Mouse (Mus musculus): ENCODE measurements at regions not wholly inside any gene's neighbourhood (a gene's known extent, or its start where the extent isn't known, plus 50 kb on each side); places are given as distances from the start of the nearest gene placed in this dataset.
A peak's percentile ranks its signal among the peaks of the same experiment; 100 is the strongest.

DNA sequence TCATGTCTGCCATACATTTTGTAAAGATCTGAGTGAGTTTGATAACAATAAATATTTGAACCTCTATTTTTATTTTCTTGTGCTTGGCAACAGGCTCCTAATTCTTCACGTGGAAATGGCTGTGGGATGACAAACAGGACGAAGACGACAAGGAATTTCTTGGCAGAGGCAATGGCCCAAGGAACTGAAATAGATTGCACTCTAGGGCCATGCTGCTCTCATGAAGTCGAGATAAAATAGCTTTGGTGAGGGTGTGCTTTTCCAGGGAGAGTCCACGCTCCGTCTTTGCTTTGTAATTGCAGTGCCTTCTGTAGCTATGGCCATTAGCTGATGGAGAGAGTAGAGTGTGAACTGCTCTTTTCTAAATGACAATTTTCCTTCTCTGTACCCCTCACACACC lies 50.9 kb upstream of the 1810046K07Rik start:
- no peak overlapping the region for H3K27ac ChIP-seq
- H3K36me3 ChIP-seq: no peaks in the 10 kb centered on the region
- WGBS: 75% methylated on average over 6 of the region's 6 CpGs
- H3K9ac ChIP-seq: no peak overlapping the region
- ATAC-seq (ENCODE audit: low FRiP score, low read depth): no peak
- H3K4me1 ChIP-seq: no peaks in the 10 kb centered on the region
- H3K4me3 ChIP-seq: no peak overlapping the region
- H3K4me2 ChIP-seq (replicated peaks): no peak overlapping the region
- no peaks in the 10 kb centered on the region for H3K27me3 ChIP-seq
- H3K9me3 ChIP-seq: no peaks in the 10 kb centered on the region

DNA sequence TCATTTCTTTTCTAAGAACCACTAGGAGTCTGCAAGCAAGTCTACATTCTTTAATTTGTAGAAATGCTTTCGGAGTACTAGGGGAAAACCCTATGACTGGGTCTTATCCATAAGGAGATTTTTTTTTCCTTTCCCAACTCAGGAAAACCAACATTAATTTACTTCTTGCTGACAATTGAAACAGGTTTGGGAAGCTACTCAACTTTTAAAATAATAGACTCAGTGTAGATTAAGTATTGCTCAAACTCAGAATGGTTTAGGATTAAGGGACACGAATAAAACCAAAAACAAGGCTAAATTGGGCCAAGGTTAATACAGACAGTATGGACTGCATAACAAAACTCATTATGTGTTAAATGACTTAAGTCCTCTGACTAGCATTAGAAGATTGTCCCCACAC lies 65.2 kb upstream of the 1810046K07Rik start:
- H3K27me3 ChIP-seq: no peaks in the 10 kb centered on the region
- H3K4me3 ChIP-seq: no peak overlapping the region
- peak; percentile 44; the same call in 1 of the 2 replicates for ATAC-seq (ENCODE audit: low FRiP score, low read depth)
- no peaks in the 10 kb centered on the region for H3K9me3 ChIP-seq
- H3K4me1 ChIP-seq: peaks cover 8% of the 10 kb centered on the region; the same call in 1 of the 2 replicates
- H3K36me3 ChIP-seq: no peaks in the 10 kb centered on the region
- no peak overlapping the region for H3K27ac ChIP-seq
- H3K9ac ChIP-seq: no peak overlapping the region
- 65% methylated on average over 2 of the region's 2 CpGs for WGBS
- no peak overlapping the region for H3K4me2 ChIP-seq (replicated peaks)

GRCm38 (mm10) chr9:51394372-51394771 lies 65.7 kb upstream of the 1810046K07Rik start:
- H3K4me3 ChIP-seq: no peak overlapping the region
- H3K9ac ChIP-seq: no peak overlapping the region
- no peaks in the 10 kb centered on the region for H3K9me3 ChIP-seq
- H3K27ac ChIP-seq: peak overlapping the region; percentile 55
- no peaks in the 10 kb centered on the region for H3K36me3 ChIP-seq
- peak; percentile 54; the same call in 1 of the 2 replicates for ATAC-seq (ENCODE audit: low FRiP score, low read depth)
- H3K4me2 ChIP-seq (replicated peaks): peak overlapping the region; percentile 16; the same call in 1 of the 2 replicates
- peaks cover 8% of the 10 kb centered on the region; the same call in 1 of the 2 replicates for H3K4me1 ChIP-seq
- WGBS: 45% methylated on average over 9 of the region's 9 CpGs
- no peaks in the 10 kb centered on the region for H3K27me3 ChIP-seq

- WGBS: 85% methylated on average over 3 of the region's 3 CpGs
- Histone ChIP-seq H3K9ac (no peak overlapping the region), H3K4me2 (replicated peaks) (no peak overlapping the region), H3K27me3 (no peaks in the 10 kb centered on the region), H3K9me3 (no peaks in the 10 kb centered on the region), H3K4me3 (no peak overlapping the region), H3K27ac (no peak overlapping the region), H3K36me3 (no peaks in the 10 kb centered on the region), H3K4me1 (peaks cover 8% of the 10 kb centered on the region; the same call in 1 of the 2 replicates)
- no peak for ATAC-seq (ENCODE audit: low FRiP score, low read depth)
Measured at GRCm38 (mm10) chr9:51396801-51397200, 68.1 kb upstream of the 1810046K07Rik start.

- H3K4me1 ChIP-seq: peaks cover 8% of the 10 kb centered on the region; the same call in 1 of the 2 replicates
- H3K4me2 ChIP-seq (replicated peaks): no peak overlapping the region
- no peak for ATAC-seq (ENCODE audit: low FRiP score, low read depth)
- H3K9me3 ChIP-seq: no peaks in the 10 kb centered on the region
- H3K4me3 ChIP-seq: no peak overlapping the region
- WGBS: 5% methylated on average over 1 of the region's 1 CpGs
- H3K9ac ChIP-seq: no peak overlapping the region
- no peaks in the 10 kb centered on the region for H3K36me3 ChIP-seq
- H3K27me3 ChIP-seq: no peaks in the 10 kb centered on the region
- no peak overlapping the region for H3K27ac ChIP-seq
Measured at GRCm38 (mm10) chr9:51397589-51398220, 69.0 kb upstream of the 1810046K07Rik start.

- peaks cover 8% of the 10 kb centered on the region; the same call in 1 of the 2 replicates for H3K4me1 ChIP-seq
- no peak overlapping the region for H3K4me3 ChIP-seq
- no peak overlapping the region for H3K4me2 ChIP-seq (replicated peaks)
- no peak overlapping the region for H3K27ac ChIP-seq
- 83% methylated on average over 4 of the region's 4 CpGs for WGBS
- no peaks in the 10 kb centered on the region for H3K36me3 ChIP-seq
- ATAC-seq (ENCODE audit: low FRiP score, low read depth): no peak
- no peaks in the 10 kb centered on the region for H3K9me3 ChIP-seq
- no peaks in the 10 kb centered on the region for H3K27me3 ChIP-seq
- no peak overlapping the region for H3K9ac ChIP-seq
Measured at GRCm38 (mm10) chr9:51398886-51399285, 70.2 kb upstream of the 1810046K07Rik start.

DNA sequence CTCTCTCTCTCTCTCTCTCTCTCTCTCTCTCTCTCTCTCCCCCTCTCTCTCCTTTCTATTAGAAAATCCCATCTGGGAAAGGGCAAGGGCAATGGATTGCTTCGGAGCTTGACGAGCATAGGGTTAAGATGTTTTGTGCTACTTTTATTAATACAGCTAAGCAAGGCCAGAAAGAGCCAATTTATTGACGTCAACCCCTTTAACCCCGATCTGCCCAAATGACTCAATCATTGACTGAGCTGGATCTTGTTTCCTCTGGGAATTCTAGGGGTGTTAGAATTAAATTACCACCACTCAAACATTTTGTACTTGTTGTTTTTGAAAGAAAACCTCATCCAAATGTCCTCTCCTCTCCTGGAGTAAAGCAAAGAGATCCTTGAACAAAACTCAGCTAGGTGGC lies 70.6 kb upstream of the 1810046K07Rik start:
- 17% methylated on average over 4 of the region's 4 CpGs for WGBS
- Histone ChIP-seq H3K9ac (no peak overlapping the region), H3K27me3 (no peaks in the 10 kb centered on the region), H3K4me3 (no peak overlapping the region), H3K9me3 (no peaks in the 10 kb centered on the region), H3K4me1 (peaks cover 8% of the 10 kb centered on the region; the same call in 1 of the 2 replicates), H3K4me2 (replicated peaks) (no peak overlapping the region), H3K36me3 (no peaks in the 10 kb centered on the region), H3K27ac (no peak overlapping the region)
- no peak for ATAC-seq (ENCODE audit: low FRiP score, low read depth)

- H3K27ac ChIP-seq: no peak overlapping the region
- no peak for ATAC-seq (ENCODE audit: low FRiP score, low read depth)
- no peaks in the 10 kb centered on the region for H3K9me3 ChIP-seq
- H3K9ac ChIP-seq: no peak overlapping the region
- WGBS: 88% methylated on average over 3 of the region's 3 CpGs
- no peak overlapping the region for H3K4me2 ChIP-seq (replicated peaks)
- H3K36me3 ChIP-seq: no peaks in the 10 kb centered on the region
- no peak overlapping the region for H3K4me3 ChIP-seq
- no peaks in the 10 kb centered on the region for H3K27me3 ChIP-seq
- H3K4me1 ChIP-seq: no peaks in the 10 kb centered on the region
Measured at GRCm38 (mm10) chr9:51401779-51402178, 73.1 kb upstream of the 1810046K07Rik start.

- H3K4me3 ChIP-seq: no peak overlapping the region
- ATAC-seq (ENCODE audit: low FRiP score, low read depth): no peak
- H3K9ac ChIP-seq: no peak overlapping the region
- no peak overlapping the region for H3K4me2 ChIP-seq (replicated peaks)
- H3K4me1 ChIP-seq: no peaks in the 10 kb centered on the region
- no peaks in the 10 kb centered on the region for H3K9me3 ChIP-seq
- H3K36me3 ChIP-seq: no peaks in the 10 kb centered on the region
- no peak overlapping the region for H3K27ac ChIP-seq
- 67% methylated on average over 1 of the region's 1 CpGs for WGBS
- H3K27me3 ChIP-seq: no peaks in the 10 kb centered on the region
Measured at GRCm38 (mm10) chr9:51407978-51408377, 79.3 kb upstream of the 1810046K07Rik start.

DNA sequence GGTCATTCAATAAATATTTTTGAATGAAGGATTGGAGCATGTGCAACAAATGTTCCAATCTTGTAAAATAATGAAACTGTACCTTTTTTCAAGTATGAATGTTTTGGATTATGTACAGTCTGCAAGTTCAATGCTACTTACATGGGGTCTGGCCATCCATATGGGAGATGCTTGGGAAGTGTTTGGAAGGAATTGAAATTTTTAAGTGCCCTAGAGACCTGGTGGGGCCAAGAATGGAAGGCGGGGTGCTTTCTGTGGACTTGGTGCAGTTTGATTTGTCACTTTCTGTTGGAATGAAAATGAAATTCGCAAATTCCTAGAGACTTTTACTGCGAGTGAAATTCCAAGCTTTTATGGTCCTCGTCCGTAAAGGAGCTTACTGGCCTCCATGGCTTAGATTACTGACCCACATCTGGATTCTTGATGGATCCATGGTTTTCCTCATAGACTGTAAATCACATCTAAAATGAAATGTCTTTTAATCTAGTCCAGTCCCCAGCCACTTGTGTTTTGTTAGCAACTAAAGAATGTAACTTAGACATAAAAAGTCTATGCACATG lies 90.3 kb upstream of the 1810046K07Rik start:
- no peaks in the 10 kb centered on the region for H3K36me3 ChIP-seq
- no peak overlapping the region for H3K4me2 ChIP-seq (replicated peaks)
- H3K27ac ChIP-seq: no peak overlapping the region
- WGBS: 26% methylated on average over 5 of the region's 5 CpGs
- no peaks in the 10 kb centered on the region for H3K27me3 ChIP-seq
- no peaks in the 10 kb centered on the region for H3K9me3 ChIP-seq
- no peak overlapping the region for H3K9ac ChIP-seq
- H3K4me3 ChIP-seq: no peak overlapping the region
- peaks cover 4% of the 10 kb centered on the region; the same call in 1 of the 2 replicates for H3K4me1 ChIP-seq
- peak; percentile 81 for ATAC-seq (ENCODE audit: low FRiP score, low read depth)

- Histone ChIP-seq H3K9ac (no peak overlapping the region), H3K27ac (no peak overlapping the region)
- 46% methylated on average over 3 of the region's 3 CpGs for WGBS
Measured at GRCm38 (mm10) chr9:51422553-51422952, 93.8 kb upstream of the 1810046K07Rik start.

DNA sequence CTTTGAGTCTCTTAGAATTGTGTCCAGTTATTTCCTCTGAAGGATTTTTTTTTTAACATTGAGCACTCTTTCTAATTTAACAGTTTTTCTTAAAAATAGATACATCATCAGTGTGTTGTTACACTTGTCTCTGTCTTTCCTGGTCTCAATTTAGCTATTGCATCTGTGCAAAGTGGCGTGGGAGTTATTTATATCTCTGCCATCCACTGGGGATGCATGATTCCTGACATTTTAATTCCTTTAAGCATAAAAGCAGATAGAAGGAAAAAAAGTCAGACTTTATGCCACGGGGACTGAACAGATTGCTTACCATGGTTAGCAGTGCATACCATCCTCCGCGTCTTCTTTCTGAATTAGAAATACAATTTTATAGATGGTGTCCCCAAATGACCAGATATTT lies 94.6 kb upstream of the 1810046K07Rik start:
- Histone ChIP-seq H3K9me3 (no peaks in the 10 kb centered on the region), H3K4me3 (no peak overlapping the region), H3K4me2 (replicated peaks) (no peak overlapping the region), H3K36me3 (no peaks in the 10 kb centered on the region), H3K4me1 (peaks cover 4% of the 10 kb centered on the region; the same call in 1 of the 2 replicates), H3K9ac (no peak overlapping the region), H3K27ac (no peak overlapping the region), H3K27me3 (no peaks in the 10 kb centered on the region)
- no peak for ATAC-seq (ENCODE audit: low FRiP score, low read depth)
- WGBS: 73% methylated on average over 4 of the region's 4 CpGs

More at GRCm38 (mm10) chr9:51422553-51422952, 93.8 kb upstream of the 1810046K07Rik start:
- no peak overlapping the region for H3K4me2 ChIP-seq (replicated peaks)
- no peaks in the 10 kb centered on the region for H3K27me3 ChIP-seq
- H3K4me1 ChIP-seq: peaks cover 4% of the 10 kb centered on the region; the same call in 1 of the 2 replicates
- no peaks in the 10 kb centered on the region for H3K36me3 ChIP-seq
- no peak overlapping the region for H3K4me3 ChIP-seq
- H3K9me3 ChIP-seq: no peaks in the 10 kb centered on the region
- ATAC-seq (ENCODE audit: low FRiP score, low read depth): peak; percentile 71

Measured in limb, embryonic 13.5 days (tissue).